Mouse (Mus musculus): ENCODE measurements at regions not wholly inside any gene's neighbourhood (a gene's known extent, or its start where the extent isn't known, plus 50 kb on each side); places are given as distances from the start of the nearest gene placed in this dataset.

DNA sequence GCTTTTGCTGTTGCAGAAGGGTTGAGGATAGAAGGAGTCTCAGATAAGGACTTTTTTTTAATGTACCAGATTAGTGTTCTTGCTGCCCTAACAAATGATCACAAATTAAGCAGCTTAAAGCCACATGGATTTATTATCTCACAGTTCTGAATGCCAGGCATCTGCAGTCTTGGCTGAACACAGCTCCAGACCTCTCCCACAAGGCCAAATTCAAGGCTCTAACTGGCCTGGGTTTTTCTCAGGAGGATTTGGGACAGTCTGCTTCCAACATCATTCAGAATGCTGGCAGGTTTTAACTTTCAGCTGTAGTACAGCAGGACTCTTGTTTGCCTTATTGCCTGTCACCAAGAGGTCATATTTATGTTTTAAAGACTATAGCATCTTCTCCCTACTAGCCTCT lies 329.7 kb upstream of the Chrm2 start:
- DNase-seq, result no peak

DNA sequence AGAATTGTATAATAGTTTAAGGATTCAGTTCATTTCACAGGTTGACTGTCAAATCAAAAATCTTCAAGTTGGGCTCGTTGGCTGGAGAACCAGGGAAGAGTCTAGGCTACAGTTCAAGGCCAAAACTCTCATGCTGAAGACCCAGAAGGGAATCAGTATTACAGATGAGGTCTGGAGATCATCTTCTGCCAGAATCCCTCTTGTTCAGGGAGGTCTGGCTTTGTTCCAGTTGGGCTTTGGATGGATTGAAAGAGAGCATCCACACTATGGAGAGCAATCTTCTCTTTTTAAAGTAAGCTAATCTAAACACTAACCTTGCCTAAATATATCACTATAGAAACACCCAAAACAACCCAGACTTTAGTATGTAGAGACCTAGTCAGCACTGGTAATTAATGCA lies 327.5 kb upstream of the Chrm2 start:
- DNase-seq, result no peak

DNA sequence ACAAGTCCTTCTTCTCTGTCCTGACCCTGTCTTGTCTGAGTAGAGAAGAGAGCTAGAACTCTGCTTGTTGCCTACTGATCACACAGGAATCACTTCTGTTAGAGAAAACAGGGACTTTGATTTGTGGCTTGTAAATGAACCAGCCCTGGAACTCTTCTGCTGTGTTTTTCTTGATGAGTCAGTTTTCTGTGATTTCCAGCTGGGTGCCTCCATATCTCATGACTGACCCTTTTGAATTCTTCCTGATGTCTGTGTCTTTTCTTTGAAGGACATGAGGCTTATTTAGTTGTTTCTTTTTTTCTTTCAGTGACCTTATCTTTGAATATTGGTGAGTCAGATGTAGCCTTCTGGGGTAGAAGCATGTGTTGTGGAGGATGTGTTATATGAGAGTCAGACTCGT lies 323.0 kb upstream of the Chrm2 start:
- DNase-seq, result no peak

DNA sequence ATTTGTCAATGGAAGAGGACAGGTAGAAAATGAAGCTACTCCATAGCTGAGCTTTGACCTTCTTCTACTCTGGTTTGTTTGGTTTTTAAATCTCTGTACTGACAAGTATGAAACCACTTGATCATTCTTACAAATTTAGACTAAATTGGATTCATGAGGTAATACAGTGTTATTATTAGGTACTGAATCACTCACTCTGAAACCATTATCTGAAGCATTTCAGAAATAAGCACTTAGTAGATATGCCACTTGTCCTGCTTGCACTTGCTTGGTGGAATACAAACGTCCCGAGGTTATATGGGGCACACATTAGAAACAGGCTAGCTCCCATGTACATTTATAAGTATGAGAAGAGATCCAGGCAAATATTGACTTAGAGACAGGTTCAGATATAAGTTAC lies 319.2 kb upstream of the Chrm2 start:
- DNase-seq, result no peak

DNA sequence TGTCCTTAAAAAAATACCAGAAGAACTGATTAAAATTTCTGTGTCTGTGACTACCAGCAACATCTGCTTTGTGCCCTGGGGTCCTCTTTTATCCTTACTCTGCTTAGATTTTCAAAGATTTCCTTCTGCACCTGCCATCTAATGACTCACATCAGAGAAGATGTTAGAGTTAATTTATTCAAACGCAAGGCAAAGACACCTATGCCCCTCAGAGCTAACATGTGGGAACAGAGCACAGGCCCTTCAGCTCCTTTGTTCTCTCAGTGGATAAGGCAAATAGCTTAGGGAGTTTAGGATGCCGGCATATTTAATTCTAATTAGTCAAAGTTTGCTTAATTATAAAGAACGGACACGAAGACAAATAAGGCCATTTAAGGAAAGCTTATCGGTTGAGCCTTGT lies 308.3 kb upstream of the Chrm2 start:
- DNase-seq, result no peak

DNA sequence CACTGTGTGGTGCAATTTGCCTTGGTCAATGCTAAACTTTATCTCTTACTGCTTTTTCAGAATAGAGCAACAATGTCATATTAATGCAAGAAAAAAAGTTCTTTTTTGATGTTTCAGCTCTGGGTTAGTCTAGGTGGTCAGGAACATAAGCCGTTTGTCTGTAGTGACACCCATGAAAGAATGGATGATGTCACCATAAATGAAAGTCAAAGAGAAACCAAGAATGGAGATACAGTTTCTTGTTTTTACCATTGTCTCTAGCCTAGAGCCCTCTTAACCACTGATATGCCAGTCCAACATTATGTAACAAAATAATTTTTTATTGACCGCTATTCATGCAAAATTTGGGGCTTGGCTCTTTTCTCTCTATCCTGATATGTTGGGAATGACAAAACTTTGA lies 294.3 kb upstream of the Chrm2 start:
- DNase-seq, result no peak

DNA sequence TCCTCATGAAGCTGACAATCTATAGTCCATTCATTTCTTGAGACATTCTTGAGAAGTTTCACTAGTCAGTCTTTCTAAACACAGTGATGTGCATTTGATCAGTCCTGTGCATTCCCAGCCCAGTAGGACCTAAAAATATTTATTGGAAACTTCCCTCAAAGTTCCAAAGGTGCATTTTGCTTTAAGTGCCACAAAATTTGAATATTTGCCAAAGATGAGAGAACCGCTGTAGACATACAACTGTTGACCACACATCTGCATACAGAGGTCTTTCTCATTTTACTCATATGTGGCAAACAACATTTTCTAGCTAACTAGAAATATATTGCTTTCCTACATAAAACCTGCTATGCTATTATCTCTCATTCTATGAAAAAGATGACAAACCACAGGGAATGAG lies 293.8 kb upstream of the Chrm2 start:
- no peak for DNase-seq

DNA sequence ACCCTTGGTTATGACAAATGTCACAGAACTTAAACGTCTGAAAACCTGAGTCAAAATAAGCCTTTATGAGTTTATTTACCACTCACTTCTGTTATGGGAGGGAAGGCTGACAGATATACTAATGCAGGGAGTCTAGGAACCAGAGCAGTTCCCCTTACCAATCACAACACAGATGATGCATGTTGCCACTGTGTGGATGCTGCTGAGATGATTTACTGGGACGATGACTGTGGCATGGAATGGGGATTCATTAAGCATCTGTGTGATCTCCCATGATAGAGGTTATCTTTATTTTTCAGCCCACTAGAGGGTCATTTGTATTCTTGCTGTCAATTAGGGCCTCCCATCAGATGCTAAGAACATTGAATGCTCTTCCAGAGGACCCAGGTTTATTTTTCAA lies 290.5 kb upstream of the Chrm2 start:
- no peak for DNase-seq

DNA sequence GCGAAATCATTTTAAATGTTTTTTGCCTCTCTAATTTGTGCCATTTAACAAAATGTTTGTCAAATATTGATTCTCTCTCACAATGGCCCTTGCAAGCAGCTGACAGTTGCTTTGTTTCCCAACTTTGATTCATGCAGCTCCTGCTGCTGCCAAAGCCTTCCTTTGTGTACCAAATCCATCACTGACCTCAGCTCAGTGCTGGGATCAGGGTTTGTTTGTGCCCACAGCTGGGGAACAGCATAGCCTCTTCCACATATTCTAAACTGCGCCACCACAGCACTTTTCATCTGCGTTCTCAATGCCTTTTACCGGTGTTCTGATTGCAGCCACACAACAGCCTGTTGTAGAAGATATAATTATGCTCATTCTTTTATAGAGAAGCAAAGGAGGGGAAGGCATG lies 289.7 kb upstream of the Chrm2 start:
- DNase-seq, result no peak

DNA sequence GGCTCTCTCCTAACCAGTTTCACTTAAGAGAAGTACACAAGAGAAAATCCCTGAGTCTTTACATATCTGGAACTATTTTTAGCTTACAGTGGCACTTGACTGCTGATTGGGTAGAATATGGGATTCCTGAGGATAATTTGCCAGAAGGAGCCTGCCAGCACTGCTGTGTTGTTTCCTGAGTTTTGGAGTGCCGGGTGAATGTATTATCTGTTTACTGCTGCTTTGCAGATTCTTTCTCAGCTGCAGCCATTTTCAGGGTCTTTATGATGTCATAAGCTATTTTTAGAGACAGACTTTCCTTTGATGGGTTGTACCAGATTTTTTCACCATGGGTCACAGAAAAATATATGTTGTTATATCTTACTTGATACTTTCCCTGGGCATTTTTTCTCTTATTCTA lies 279.1 kb upstream of the Chrm2 start:
- no peak for DNase-seq

DNA sequence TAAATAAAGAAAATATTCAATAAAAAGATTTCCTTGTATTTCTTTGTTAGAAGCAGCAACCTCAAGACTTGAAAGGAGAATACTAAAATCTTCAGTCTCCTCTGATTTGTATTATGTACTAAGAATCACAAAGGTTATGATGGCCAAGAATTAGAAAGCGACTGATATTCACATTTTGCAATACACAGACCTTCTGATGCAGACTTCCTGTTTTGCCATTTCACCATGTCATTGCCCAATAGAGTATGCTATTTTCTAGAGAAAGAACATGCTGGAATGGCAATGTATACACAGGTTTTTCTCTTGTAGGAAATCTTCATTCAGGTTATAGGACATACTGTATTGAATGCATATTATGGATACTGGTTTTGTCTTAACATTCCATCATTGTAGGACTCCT lies 250.7 kb upstream of the Chrm2 start:
- no peak for DNase-seq

DNA sequence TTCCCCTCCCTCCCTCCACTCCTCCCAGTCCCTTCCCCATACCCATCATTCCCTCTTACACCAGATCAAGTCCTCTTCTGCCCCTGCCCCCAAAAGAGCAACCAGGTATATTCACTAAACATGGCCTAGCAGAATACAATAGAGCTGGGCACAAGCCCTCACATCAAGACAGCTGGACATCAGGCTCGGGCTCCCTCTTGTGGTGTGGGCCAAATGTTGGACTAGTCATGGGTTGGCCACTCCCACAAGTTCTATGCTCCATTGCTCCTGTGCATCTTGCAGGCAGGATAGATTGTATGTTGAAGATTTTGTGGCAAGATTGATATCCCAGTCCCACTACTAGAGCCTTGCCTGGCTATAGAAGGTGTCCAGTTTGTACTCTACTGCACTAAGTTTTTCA lies 240.6 kb upstream of the Chrm2 start:
- DNase-seq, result no peak

DNA sequence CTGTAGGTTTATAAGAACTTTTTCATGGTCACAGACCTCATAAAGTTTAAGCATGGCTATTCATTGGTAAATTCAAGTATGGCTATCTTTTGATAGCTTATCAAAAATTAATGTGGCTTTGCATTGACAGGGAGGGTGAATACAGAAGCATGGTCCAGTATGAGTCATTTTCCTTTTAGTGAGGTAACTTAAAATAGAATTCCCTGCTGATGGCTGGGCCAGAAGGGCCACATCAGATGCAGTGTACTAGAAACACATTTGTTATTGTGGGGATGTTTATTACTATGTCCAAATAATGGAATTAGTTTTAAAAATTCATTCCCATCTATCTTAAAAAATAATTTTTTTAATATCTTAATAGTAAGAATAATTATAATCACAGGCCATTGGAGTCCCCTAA lies 213.4 kb upstream of the Chrm2 start:
- DNase-seq, result no peak

DNA sequence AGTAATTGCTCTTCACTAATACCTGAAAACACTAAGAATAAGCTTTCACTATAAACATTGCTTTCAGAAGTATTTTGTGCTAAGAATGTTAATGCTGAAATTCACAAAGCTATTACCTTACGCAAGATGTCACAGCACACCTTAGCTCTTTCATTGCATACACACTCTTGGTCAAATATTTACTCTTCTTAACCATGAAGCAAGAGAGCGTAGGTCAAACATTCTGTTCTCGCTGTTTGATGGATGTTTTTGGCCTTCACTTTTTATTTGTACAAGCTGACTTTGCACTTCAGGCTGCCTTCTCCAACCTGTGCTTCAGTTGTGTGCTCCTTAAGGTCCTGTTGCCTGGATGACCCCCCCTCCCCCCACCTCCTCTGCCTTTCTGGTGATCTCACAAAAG lies 212.8 kb upstream of the Chrm2 start:
- DNase-seq, result no peak

DNA sequence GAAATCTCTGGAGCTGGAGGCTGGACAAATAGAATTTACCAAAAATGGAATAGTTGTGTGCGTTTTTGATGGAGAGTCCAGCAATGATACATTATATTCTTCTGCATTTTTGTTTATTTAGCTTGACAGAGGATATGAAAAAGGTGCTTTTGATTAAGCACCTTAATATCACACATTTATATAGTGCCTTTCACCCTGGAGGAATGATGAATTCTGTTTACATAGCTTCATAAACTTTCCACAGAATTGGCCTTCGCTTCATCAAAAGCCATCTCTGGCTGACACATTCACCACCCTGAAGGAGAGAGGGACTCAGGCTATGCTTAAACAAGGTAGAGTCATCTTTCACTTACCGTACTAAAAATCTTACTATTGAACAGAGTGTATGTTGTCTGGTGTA lies 208.0 kb upstream of the Chrm2 start:
- no peak for DNase-seq

DNA sequence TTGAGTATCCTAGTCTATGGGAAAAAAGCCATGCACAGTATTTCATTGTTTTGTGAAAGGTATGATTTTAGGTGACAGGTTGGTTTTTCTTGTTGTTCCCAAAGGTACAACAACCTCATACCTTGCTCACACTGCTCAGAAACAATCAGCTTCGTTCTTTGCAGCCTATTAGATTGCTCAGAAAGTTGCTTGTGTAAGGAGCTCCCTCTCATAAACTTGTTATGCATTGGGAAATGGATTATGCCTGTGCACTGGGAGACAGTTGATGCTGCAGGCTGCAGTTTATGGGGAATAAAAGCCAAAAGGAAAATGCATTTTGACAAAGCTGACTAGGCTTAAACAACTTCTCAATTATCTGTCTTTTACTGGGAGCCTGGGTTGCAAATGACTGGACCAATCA lies 205.2 kb upstream of the Chrm2 start:
- DNase-seq, result no peak

DNA sequence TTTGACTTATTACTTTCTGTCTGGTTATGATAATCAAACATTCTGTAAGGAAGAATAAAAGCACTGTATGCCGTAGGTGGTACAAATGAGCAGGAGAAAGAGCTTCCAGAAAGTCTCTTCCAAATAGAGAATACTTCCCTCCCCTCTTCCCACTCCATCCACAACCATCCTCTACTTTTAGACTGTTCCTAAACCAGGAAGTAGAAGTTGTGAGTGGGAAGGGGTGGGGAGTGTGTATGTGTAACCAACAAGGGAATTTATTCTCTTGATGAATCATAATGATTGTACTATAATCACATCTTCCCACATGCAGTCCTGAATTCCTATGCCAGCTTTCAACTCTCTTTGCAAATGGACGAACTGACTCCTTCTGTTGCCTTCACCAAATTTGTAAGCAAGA lies 181.2 kb upstream of the Chrm2 start:
- DNase-seq, result no peak

DNA sequence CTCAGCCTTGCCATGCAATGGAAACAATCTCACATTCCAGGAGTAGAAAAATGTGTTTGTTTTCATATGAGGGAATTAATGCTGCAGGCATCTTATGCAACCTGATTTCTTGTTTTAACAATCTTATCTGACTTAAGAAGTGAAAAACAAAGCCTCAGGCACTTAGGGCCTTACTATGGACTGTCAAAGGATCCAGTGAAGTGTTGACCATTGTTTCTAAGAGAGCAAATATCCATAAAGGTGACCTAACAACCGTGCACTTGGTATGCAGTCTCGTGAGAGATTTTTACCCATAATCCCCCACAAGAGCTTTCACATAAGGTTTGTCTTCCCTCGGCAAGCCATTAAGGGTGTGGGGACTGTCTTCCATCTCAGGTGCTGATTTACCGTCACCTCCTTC lies 166.6 kb upstream of the Chrm2 start:
- no peak for DNase-seq

DNA sequence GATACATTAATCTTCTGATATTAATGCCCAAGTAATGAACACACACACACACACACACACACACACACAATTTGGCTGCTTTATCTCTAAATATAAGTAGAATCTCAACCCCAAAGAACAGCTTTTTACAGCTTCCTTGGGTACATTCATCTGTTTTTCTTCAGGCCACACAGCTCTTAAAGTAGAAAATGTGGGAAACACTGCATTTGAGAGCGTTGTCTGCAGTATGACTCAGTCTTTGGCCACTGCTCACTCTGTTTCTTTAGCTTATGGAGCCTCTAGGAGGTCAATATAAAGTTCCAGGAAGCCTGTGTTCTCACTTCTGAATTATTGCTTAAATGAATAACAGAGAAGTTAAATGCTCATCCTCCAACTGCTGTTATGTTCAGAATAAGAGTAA lies 153.4 kb upstream of the Chrm2 start:
- DNase-seq, result no peak

DNA sequence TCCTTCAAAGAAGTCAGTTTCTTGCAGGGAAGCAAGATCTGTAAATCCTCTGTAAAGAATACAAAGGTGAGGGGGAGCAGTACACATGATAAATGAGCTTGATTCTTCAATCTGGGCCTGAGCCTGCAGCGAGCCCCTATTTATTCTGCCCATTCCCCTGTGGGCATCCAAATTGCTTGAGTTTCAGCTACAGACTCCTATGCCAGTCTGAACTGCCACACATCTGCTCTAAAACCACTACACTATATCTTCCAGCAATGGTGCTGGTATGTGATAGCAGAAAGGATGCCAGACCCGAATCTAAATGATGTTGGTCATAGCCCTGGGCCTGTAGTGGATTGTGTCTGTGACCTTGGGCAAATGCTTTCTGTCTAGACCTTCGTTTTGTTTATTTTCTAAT lies 140.9 kb upstream of the Chrm2 start:
- no peak for DNase-seq

DNA sequence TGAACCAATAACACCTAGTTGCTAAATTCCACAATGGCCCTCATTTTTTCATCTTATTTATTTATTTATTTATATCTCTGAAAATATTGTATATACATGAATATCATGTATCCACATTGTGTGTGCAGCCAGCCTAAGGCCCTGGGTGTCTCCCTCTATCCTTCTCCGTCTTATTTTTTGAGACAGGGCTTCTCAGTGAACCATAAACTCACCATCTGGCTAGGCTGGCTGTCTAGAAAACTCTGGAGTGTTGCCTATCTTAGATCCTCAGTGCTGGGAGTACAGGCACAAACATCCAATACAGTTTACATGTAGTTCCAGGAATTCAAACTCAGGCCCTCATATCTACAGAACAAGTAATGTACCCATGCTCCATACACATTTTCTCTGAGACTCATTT lies 139.7 kb upstream of the Chrm2 start:
- peak in 1 of 2 experiments; percentile 9 for DNase-seq

DNA sequence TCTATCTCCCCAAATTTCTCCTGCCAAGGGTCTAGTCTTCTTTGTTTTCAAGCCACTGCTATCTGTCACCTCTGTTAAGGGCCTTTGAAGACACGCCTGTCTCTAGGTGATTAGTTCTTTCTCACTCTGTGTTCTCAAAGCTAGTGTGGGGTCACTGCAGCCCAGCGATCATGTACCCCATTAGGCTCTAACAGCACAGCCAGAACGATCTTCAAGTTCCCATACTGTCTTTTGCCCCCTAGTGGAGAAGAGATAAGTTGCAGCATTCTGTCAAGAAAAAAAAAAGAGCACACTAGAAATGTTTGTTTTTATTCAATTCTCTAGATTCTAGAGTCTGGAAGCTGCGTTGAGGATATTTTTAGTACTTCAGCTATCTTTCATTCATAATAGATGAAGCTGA lies 138.8 kb upstream of the Chrm2 start:
- peak; percentile 8 to 11 for DNase-seq

DNA sequence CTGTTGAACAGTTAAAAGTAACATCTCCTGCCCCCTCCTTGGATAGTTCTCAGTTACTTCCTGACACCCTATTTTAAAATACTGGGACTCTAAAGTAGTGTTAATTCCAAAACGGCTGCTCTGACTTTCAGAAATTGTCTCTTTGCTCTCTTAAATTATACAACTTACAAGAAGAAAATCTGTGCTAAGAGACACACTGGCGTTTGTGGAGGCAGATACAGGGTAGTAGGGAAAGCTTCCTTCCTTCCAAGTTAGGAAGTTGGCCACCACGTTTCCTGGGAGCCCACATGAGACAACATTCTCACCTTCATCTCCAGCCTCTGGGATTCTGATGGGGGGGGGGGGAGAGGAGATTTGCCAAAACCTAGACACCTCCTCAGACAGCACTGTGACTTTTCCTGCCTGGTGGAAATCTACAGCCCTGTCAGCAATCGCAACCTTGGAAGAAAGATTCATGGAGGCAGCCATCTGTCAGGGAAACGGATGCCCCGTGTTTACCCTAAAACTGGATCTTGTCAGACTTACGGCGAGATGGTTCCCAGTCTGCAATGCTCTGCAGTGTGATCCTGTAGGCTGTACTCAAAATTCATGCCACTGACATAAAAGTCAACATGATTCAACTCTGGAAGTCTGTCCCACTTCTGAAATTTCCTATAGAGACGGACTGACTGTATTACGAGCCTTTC lies 121.0 kb upstream of the Chrm2 start:
- DNase-seq, result peak in 1 of 2 experiments; percentile 6

DNA sequence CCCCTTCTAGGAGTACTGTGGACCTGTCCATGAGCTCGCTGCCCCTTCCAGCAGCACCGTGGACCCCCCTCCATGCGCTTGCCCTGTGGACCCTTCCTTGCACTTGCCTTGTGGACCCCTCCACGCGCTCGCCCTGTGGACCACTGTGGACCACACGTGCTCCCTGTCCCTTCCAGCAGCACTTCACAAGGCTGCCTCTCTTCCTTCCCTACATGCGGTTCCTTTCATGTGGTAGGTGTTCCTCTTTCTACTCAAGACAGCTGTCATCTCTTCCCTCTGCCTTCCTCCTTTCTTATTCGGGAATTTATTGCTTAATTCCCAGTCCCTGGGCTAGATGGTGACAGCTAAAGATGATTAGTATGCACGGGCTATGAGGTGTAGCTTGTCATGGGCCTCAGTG lies 101.2 kb upstream of the Chrm2 start:
- DNase-seq, result no peak

DNA sequence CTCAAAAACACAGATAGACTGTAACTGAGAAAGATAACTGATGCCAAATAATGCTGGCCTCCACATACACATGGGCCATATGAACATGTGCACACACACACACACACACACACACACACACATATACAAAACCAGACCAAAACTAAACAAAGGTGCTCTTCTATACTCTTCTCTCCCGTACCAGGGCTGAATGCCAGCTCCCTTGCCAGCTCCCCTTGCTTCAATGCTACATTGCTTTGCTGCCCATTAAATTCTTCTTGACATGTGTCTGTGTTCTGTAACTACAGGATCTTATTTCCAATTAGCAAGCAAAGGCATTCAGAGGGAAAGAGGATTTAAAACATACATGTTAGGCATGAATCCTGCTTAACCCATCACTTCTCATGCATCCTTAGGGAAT lies 74.3 kb upstream of the Chrm2 start:
- no peak for DNase-seq

Measured in cerebellum, postnatal 25 days (tissue).